Mouse (Mus musculus): ENCODE measurements around the gene Klk1b1.

DNA sequence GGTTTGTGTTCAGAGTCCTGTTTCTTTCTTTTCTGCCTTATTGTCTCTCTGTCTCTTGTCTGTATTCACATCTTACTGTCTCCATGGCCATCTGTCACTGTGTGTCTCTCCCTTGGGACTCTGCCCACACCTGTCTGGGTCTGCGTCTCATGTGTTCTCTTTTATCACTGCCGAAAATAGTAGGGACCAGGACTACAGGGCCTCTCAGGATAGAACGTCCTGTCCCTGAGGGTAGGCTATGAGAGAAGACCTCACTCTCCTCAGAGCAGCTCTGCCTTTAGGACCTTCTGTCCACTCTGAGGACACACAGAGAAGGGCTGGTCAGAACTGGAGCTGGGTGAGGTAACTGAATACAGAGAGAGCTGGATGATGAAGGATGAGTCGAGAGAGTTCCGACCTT, 48.5 kb downstream of the Klk1b1 start:
- no peak for TF ChIP-seq CTCF (IDR thresholded peaks at IDR 0.05; ENCODE audit: control insufficient read depth, insufficient read depth, insufficient replicate concordance, low read depth, low read length)
- no peak for TF ChIP-seq POLR2A (IDR thresholded peaks at IDR 0.05; ENCODE audit: control insufficient read depth, low read depth, low read length)
